Mouse (Mus musculus): Measurements from ENCODE around the gene Gm20431. TPM values are rescaled to one million over a fixed set of nuclear protein-coding genes. Genes with fewer than 3 reads are reported as not detected.

Gm20431 gene
- total RNA-seq, 2 experiments from 2014 or later = 21.6 to 23.2 TPM

Small RNA genes lying within 50 kb of the gene (microRNA-seq; reads per million reads assigned to microRNA genes)
- 0 reads per million in 2 experiments for gene Gm22355

Other genes starting within 250 kb of the Gm20431 start
- 10 to 100 TPM; 23.6 to 29.3 TPM for gene Slc9a8, start 239.8 kb downstream of the Gm20431 start, total RNA-seq (2021)
- gene Rnf114, start 168.9 kb downstream of the Gm20431 start, total RNA-seq (2021) = 10 to 100 TPM; 41.9 to 47.1 TPM
- 10 to 100 TPM; 24.0 to 24.9 TPM for gene Spata2, start 168.6 kb downstream of the Gm20431 start, total RNA-seq (2021)
- gene Snai1, start 123.3 kb downstream of the Gm20431 start, total RNA-seq (2021) = 1 to 10 TPM; 3.6 to 4.1 TPM
- gene Ube2v1, start 29.4 kb downstream of the Gm20431 start, total RNA-seq (2021) = 100 to 1,000 TPM; 120 to 121 TPM
- 100 to 1,000 TPM in 1 of 2 experiments, 10 to 100 TPM in 1; 31.0 to 100 TPM for gene Cebpb, start 27.4 kb upstream of the Gm20431 start, total RNA-seq (2021)
- gene Tmem189, start 28.3 kb upstream of the Gm20431 start, total RNA-seq (2021) = 10 to 100 TPM; 37.9 to 40.5 TPM

Measured in heart, postnatal 10 days (tissue).